Mouse (Mus musculus): ENCODE results near the gene Ube2c. TPM values are rescaled to one million over a fixed set of nuclear protein-coding genes. Genes with fewer than 3 reads are reported as not detected.

Ube2c gene
- polyA plus RNA-seq, 1 experiment = 103 TPM

- Histone ChIP-seq H3K27me3 (ENCODE audit: control insufficient read depth, insufficient read depth, insufficient read length) (no peaks in the 10 kb centered on the region), H3K4me2 (ENCODE audit: low read depth) (no peak overlapping the region), H3K36me3 (ENCODE audit: control insufficient read depth, insufficient read depth) (peaks cover 7% of the 10 kb centered on the region), H3K79me2 (ENCODE audit: control insufficient read depth, insufficient read depth) (peaks cover 18% of the 10 kb centered on the region), H3K4me3 (no peak overlapping the region), H3ac (ENCODE audit: control insufficient read depth, insufficient read length) (no peak overlapping the region)
- no peak for TF ChIP-seq POLR2A (IDR thresholded peaks at IDR 0.05; ENCODE audit: insufficient read length, low read depth)
- peak; percentile 53 for TF ChIP-seq POLR2AphosphoS2 (IDR thresholded peaks at IDR 0.05; ENCODE audit: insufficient read length, low read depth)
These were observed 3.7 kb downstream of the Ube2c start for GRCm38 (mm10) chr2:164773229-164773988.

GRCm38 (mm10) chr2:164773989-164774364 is 4.3 kb downstream of the Ube2c start:
- Histone ChIP-seq H3K4me2 (ENCODE audit: low read depth) (no peak overlapping the region), H3K79me2 (ENCODE audit: control insufficient read depth, insufficient read depth) (peaks cover 21% of the 10 kb centered on the region), H3K4me3 (no peak overlapping the region), H3K36me3 (ENCODE audit: control insufficient read depth, insufficient read depth) (peaks cover 5% of the 10 kb centered on the region), H3ac (ENCODE audit: control insufficient read depth, insufficient read length) (no peak overlapping the region), H3K27me3 (ENCODE audit: control insufficient read depth, insufficient read depth, insufficient read length) (no peaks in the 10 kb centered on the region)
- TF ChIP-seq E2F4 (IDR thresholded peaks at IDR 0.05; ENCODE audit: insufficient read depth) (no peak), TCF12 (IDR thresholded peaks at IDR 0.05; ENCODE audit: insufficient read depth, poor library complexity, severe bottlenecking) (no peak), MYOD1 (IDR thresholded peaks at IDR 0.05; ENCODE audit: control insufficient read depth in 1 of 3, insufficient read length in 2 of 3, low read depth in 2 of 3) (no peak), MYOG (IDR thresholded peaks at IDR 0.05; ENCODE audit: control insufficient read depth in 1 of 3, insufficient read depth in 1 of 3, insufficient read length in 2 of 3, low read depth in 2 of 3) (no peak), TCF3 (IDR thresholded peaks at IDR 0.05; ENCODE audit: insufficient read length, low read depth) (no peak)

DNA sequence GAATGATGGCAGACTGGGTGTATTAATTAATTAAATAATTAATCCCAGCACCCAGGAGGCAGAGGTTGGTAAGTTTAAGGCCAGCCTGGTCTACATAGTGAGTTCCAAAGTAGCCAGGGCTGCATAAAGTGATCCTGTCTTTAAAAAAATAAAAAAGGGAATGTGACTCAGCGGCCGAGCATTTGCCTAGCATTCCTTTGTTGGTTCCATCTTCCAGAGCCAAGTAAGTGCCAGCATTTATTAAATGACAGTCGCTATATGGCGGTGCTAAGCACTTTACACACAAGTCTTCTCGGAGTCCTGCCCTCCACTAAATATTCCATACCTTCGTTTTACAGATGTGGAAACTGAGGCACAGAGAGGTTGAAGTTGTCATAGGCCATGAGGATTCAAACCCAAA is 6.4 kb downstream of the Ube2c start:
- peaks cover 8% of the 10 kb centered on the region for H3K79me2 ChIP-seq (ENCODE audit: control insufficient read depth, insufficient read depth)
- peak overlapping the region; percentile 60 for H3K4me2 ChIP-seq (ENCODE audit: low read depth)
- H3ac ChIP-seq (ENCODE audit: control insufficient read depth, insufficient read length) = no peak overlapping the region
- peak overlapping the region; percentile 43 for H3K4me3 ChIP-seq
- no peaks in the 10 kb centered on the region for H3K27me3 ChIP-seq (ENCODE audit: control insufficient read depth, insufficient read depth, insufficient read length)
- TF ChIP-seq SRF (IDR thresholded peaks at IDR 0.05; ENCODE audit: control insufficient read depth, insufficient read length, low read depth) (no peak), REST (IDR thresholded peaks at IDR 0.05; ENCODE audit: insufficient read depth, insufficient read length) (no peak), POLR2AphosphoS2 (IDR thresholded peaks at IDR 0.05; ENCODE audit: insufficient read length, low read depth) (no peak), MYOG (IDR thresholded peaks at IDR 0.05; ENCODE audit: control insufficient read depth in 1 of 3, insufficient read depth in 1 of 3, insufficient read length in 2 of 3, low read depth in 2 of 3) (no peak), E2F4 (IDR thresholded peaks at IDR 0.05; ENCODE audit: insufficient read depth) (no peak), TCF12 (IDR thresholded peaks at IDR 0.05; ENCODE audit: insufficient read depth, poor library complexity, severe bottlenecking) (no peak), USF1 (IDR thresholded peaks at IDR 0.05; ENCODE audit: low read depth) (no peak), MAX (IDR thresholded peaks at IDR 0.05; ENCODE audit: low read depth) (no peak)
- H3K36me3 ChIP-seq (ENCODE audit: control insufficient read depth, insufficient read depth) = peaks cover 5% of the 10 kb centered on the region

- H3ac ChIP-seq (ENCODE audit: control insufficient read depth, insufficient read length) = no peak overlapping the region
- H3K36me3 ChIP-seq (ENCODE audit: control insufficient read depth, insufficient read depth) = peaks cover 5% of the 10 kb centered on the region
- H3K4me2 ChIP-seq (ENCODE audit: low read depth) = peak overlapping the region; percentile 60
- TF ChIP-seq TCF12 (IDR thresholded peaks at IDR 0.05; ENCODE audit: insufficient read depth, poor library complexity, severe bottlenecking) = no peak
- peak; percentile 56 for TF ChIP-seq POLR2AphosphoS2 (IDR thresholded peaks at IDR 0.05; ENCODE audit: insufficient read length, low read depth)
- H3K79me2 ChIP-seq (ENCODE audit: control insufficient read depth, insufficient read depth) = peaks cover 8% of the 10 kb centered on the region
- H3K27me3 ChIP-seq (ENCODE audit: control insufficient read depth, insufficient read depth, insufficient read length) = no peaks in the 10 kb centered on the region
- peak overlapping the region; percentile 43 for H3K4me3 ChIP-seq
These were observed 7.1 kb downstream of the Ube2c start for GRCm38 (mm10) chr2:164776801-164777200.

DNA sequence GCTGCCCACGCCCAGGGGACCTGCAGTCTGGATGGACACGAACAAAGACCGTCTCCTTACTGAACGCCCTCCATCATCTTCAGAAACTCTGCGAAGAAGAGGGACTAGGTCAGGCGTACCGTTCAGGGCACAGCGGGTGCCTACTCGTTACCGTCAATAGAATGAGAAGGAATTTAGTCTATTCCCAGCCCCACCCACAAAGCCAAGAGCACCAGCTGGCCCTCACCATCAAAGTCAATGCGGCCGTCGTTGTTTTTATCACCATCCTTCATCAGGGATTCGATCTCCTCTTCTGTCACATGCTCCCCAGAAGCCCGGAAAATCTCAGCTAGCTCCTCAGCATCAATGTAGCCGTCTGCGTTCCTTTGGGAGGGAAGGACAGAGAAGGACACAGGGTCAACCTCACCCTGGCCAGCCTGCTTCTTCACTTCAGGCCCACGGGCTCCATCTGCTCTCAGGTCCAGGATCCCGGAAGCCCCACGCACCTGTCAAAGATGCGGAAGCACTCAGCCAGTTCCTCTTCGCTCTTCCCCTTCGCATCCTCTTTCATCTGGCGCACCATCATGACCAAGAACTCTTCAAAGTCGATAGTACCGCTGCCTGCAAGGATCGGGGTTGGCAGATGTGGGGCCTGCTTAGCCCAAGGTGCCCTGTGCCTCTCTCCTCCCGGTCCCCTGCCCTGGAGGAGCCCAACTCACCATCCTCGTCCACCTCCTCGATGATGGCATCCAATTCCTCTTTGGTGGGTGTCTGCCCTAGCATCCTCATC is 7.7 kb downstream of the Ube2c start:
- TF ChIP-seq POLR2A (IDR thresholded peaks at IDR 0.05; ENCODE audit: insufficient read length, low read depth) (peak; percentile 7), POLR2AphosphoS2 (IDR thresholded peaks at IDR 0.05; ENCODE audit: insufficient read length, low read depth) (peak; percentile 37), MYOD1 (IDR thresholded peaks at IDR 0.05; ENCODE audit: control insufficient read depth in 1 of 3, insufficient read length in 2 of 3, low read depth in 2 of 3) (peak; percentile 47 to 90 (median 81)), SRF (IDR thresholded peaks at IDR 0.05; ENCODE audit: control insufficient read depth, insufficient read length, low read depth) (no peak), CEBPB (IDR thresholded peaks at IDR 0.05; ENCODE audit: insufficient read depth, poor library complexity, severe bottlenecking) (no peak), MYOG (IDR thresholded peaks at IDR 0.05; ENCODE audit: control insufficient read depth in 1 of 3, insufficient read depth in 1 of 3, insufficient read length in 2 of 3, low read depth in 2 of 3) (peak in 1 of 3 experiments; percentile 19)
- H3K79me2 ChIP-seq (ENCODE audit: control insufficient read depth, insufficient read depth) = peaks cover 8% of the 10 kb centered on the region
- H3K4me3 ChIP-seq = peak overlapping the region; percentile 43
- no peaks in the 10 kb centered on the region for H3K27me3 ChIP-seq (ENCODE audit: control insufficient read depth, insufficient read depth, insufficient read length)
- H3K36me3 ChIP-seq (ENCODE audit: control insufficient read depth, insufficient read depth) = peaks cover 5% of the 10 kb centered on the region
- no peak overlapping the region for H3ac ChIP-seq (ENCODE audit: control insufficient read depth, insufficient read length)
- peak overlapping the region; percentile 75 for H3K4me2 ChIP-seq (ENCODE audit: low read depth)
